Mouse (Mus musculus) MEL (cell line): ENCODE measurements around the gene Ano6.

Source experiments
- CTCF ChIP-seq, 3 experiments: IDR thresholded peaks in 2 of 3; conservative IDR thresholded peaks in 1 of 3; 2 replicates each; pipeline ENCODE4 v1.5.1; 2011 to 2012; ENCODE audit warnings: low read length in 3 of 3, low read depth in 2 of 3, mild to moderate bottlenecking in 2 of 3, improper control_type of control experiment in 1 of 3, inconsistent platforms in 1 of 3, mixed read lengths in 1 of 3, moderate library complexity in 1 of 3; ENCODE audit not compliant: control insufficient read depth in 1 of 3, insufficient read depth in 1 of 3, poor library complexity in 1 of 3, severe bottlenecking in 1 of 3
- GABPA ChIP-seq: IDR thresholded peaks from 2 replicates; pipeline ENCODE4 v1.6.1; 2012; ENCODE audit warnings: low read depth, mild to moderate bottlenecking, inconsistent platforms, low read length, improper control_type of control experiment, moderate library complexity
- MAX ChIP-seq: IDR thresholded peaks from 2 replicates; pipeline ENCODE4 v1.6.1; 2011; ENCODE audit warnings: low read length, improper control_type of control experiment
- MEF2A ChIP-seq: IDR thresholded peaks from 2 replicates; pipeline ENCODE4 v1.6.1; 2014; ENCODE audit warnings: low read depth, mild to moderate bottlenecking, inconsistent platforms, low read length, improper control_type of control experiment; ENCODE audit not compliant: poor library complexity, insufficient replicate concordance, severe bottlenecking; ENCODE audit errors: extremely low read depth
- SMC3 ChIP-seq: IDR thresholded peaks from 2 replicates; pipeline ENCODE4 v1.6.1; 2011; ENCODE audit warnings: low read depth, low read length, improper control_type of control experiment
- USF2 ChIP-seq, 2 experiments: IDR thresholded peaks; 2 replicates each; pipeline ENCODE4 v1.6.1; 2011 to 2012; ENCODE audit warnings: improper control_type of control experiment in 2 of 2, low read length in 2 of 2, borderline replicate concordance in 1 of 2, inconsistent platforms in 1 of 2, low read depth in 1 of 2, mild to moderate bottlenecking in 1 of 2; ENCODE audit not compliant: insufficient read depth in 1 of 2

DNA sequence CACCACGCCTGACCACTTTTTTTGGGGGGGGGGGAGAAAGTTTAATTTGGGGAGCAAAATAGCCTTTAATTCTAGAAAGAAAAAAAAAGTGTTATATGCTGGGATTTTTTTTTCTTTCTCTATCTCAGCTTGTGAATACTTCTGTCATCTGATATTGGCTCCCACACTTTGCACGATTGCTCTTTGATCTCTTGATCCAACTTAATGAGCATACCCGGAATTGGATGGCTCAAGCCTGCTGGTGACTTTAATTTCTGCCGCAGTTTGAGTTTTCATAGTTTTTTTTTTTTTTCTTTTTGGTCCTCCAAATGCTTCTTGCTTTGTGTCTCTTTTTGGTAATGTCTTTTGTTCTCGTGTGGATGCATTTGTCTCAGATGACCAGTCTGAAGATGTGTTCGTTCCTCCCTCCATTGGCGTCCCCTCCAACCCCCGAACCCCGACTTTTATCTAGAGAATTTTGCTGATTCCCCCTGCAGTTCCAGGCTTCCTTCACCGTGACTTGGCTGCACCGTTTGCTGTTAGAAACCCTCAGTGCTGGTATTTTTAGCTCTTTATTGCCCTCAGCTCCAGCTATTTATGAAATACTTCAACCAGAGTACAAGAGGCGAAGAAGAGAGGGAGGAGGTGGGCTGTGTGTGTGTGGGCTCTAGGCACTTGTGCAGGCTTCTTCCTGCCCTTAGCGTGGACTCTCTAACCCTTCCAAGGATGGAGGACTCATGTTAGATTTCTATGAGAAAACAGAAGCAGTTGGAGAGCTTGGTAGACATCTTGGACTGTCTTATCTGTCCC, 46.2 kb downstream of the Ano6 start:
- TF ChIP-seq CTCF (IDR thresholded peaks at IDR 0.05 in 2 of 3, conservative IDR thresholded peaks at IDR 0.05 in 1 of 3; ENCODE audit: control insufficient read depth in 1 of 3, insufficient read depth in 1 of 3, low read depth in 2 of 3, low read length in 3 of 3, poor library complexity in 1 of 3, severe bottlenecking in 1 of 3) (no peak), MAX (no peak), MEF2A (no peak), GABPA (no peak), SMC3 (no peak), USF2 (IDR thresholded peaks at IDR 0.05; ENCODE audit: borderline replicate concordance in 1 of 2, insufficient read depth in 1 of 2, low read depth in 1 of 2, low read length in 2 of 2) (no peak)
